Mouse (Mus musculus): ENCODE results near the gene Tspan4.

The Tspan4 gene

GRCm38 (mm10) chr7:141475011-141475804, at the start of gene Tspan4, which contains the start of gene Polr2l:
TSS of gene Tspan4 (plus strand) at chr7:141475240.
TSS of gene Polr2l (minus strand) at chr7:141475132.
- peak; percentile 41; the same call in 1 of the 2 replicates for ATAC-seq (ENCODE audit: insufficient number of reproducible peaks, low FRiP score, low TSS enrichment)

DNA sequence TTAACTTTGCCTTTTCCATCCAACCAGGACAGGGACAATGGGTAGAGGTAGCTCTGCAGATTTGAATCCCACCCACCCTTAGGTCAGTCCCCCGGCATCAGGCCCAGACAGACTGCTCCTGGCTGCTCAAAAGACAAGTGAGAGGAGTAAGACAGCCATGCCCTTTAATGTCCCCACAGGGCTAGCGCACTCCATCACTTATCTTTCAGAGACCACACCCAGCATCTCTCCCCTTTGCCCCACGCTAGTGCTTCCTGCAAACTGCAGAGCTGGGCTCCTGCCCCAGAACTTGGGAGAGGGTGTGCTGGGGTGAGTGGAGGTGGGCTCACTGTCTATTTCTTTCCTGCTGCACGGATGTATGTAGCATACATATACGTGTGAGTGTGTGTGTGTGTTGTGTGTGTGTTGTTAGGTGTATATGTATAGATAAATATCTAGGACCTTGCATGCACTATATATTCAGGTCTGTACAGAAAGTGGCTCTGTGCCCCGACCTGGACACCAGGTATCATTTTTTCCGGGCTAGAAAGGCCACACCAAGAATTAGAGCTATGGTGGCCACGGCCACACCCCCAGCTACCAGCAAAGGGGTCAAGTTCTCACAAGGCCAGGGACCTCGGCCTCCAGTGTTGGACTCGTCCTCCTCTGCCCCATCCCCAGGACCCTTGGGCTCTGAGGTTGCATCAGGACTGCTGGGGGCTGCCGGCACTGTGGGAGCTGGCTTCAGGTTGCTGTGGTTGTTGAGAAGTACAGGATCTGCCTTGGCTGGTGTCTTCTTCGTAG, 47.9 kb upstream of the Tspan4 start:
- ATAC-seq (ENCODE audit: insufficient number of reproducible peaks, low FRiP score, low TSS enrichment), result no peak

GRCm38 (mm10) chr7:141428701-141429100, 46.3 kb upstream of the Tspan4 start:
- no peak for ATAC-seq (ENCODE audit: insufficient number of reproducible peaks, low FRiP score, low TSS enrichment)

GRCm38 (mm10) chr7:141429310-141429709, 45.7 kb upstream of the Tspan4 start, which contains the start of gene Cend1:
TSS of gene Cend1 (minus strand) at chr7:141429491.
- peak; percentile 66 for ATAC-seq (ENCODE audit: insufficient number of reproducible peaks, low FRiP score, low TSS enrichment)

DNA sequence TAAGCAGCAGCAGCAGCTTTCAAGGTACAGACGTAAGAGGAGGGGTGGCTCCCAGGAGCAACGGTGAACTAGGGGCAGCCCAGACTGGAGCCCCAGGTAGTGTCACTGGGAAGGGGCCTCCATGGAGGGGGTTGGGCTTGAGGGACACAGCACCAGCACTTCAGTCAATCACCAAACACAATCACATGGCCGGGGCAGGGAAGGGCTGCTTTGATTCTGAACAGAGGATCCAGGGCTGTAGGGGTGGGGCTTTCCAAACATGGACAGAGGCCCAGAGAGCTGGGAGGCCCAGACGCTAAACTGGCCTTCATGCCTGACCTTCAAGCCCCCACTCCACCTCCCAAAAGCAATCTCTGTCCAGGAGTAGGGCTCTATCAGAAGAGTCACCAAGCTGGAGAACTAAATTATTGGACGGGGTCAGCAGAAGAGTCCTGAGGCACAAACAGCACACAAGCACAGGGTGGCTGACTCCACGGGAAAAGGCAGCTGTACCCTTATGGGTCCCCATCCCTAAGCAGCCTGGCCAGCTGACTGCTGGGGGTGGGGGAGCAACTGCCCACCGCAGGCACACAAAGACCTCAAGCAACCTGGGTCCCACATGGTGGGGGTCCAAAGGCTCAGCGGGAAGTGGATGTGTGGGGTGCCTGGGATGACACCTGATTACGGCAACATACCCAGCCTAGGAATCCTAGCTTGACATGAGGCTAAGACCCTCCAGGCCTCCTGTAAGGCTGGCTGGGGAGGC, 45.0 kb upstream of the Tspan4 start:
- no peak for ATAC-seq (ENCODE audit: insufficient number of reproducible peaks, low FRiP score, low TSS enrichment)

DNA sequence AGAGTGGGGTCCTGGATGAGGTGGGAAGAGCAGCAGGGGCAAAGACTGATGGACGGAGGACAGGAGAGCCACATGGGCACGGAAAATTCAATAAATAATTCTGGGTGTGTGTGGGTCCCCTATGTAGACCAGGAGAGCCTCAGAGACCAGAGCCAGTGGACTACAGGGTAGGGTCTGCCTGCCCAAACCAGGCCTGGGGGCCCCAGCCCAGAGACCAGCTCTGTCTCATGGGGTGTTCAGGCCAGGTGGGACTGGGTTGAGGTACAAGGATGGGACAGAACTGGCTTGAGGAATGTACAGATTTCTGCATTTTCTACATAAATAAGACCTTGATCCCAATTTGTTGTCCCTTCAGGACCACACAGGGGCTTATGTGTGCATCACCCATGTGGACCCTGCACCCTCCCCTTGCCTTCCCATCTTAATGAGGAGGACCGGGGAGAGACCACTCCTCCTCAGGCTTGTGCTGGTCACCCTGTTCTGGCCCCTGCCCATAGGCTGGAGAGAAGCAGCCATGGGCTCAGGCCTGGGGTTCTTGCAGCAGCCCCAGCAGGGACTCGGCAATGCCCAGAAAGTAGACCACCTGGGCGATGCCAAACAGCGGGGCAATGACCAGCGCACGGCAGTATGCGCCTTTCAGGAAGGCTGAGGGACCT, 44.3 kb upstream of the Tspan4 start:
- ATAC-seq (ENCODE audit: insufficient number of reproducible peaks, low FRiP score, low TSS enrichment), result no peak

DNA sequence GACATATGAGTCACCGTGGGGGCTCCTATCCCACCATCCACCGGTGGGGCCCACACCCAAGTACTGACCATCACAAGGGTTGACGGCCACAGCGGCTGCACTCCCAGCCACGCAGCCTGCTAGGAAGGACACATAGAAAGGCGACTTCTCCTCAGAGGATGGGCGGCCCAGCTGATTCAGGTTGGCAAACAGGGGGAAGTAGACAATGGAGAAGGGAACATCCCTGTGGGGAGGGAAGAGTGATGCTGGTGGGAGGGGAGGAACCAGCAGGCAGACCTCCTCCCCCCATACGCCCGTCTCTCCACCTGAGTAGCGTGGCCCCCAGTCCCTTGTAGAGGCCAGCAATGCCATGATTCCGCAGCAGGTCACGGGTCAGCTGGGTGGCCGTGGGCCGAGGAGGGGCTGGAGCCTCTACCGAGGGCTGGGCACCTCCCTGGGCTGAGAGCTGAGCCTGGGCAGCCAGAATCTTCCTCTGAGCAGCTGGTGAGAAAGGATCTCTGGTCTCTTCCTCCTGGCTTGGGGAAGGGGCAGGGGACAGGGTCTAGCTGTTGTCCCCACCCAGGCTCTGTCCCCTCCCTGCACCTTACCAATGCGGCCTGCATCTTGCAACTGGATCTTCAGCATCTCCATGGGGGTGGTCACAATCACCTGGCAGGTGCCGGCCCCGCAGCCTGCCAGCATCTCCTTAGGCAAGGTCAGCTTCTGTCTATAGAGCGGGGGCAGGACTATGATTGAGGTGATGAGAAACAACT, 43.4 kb upstream of the Tspan4 start:
- no peak for ATAC-seq (ENCODE audit: insufficient number of reproducible peaks, low FRiP score, low TSS enrichment)

- ATAC-seq (ENCODE audit: insufficient number of reproducible peaks, low FRiP score, low TSS enrichment), result no peak
Observed at GRCm38 (mm10) chr7:141432186-141432611, 42.8 kb upstream of the Tspan4 start.

DNA sequence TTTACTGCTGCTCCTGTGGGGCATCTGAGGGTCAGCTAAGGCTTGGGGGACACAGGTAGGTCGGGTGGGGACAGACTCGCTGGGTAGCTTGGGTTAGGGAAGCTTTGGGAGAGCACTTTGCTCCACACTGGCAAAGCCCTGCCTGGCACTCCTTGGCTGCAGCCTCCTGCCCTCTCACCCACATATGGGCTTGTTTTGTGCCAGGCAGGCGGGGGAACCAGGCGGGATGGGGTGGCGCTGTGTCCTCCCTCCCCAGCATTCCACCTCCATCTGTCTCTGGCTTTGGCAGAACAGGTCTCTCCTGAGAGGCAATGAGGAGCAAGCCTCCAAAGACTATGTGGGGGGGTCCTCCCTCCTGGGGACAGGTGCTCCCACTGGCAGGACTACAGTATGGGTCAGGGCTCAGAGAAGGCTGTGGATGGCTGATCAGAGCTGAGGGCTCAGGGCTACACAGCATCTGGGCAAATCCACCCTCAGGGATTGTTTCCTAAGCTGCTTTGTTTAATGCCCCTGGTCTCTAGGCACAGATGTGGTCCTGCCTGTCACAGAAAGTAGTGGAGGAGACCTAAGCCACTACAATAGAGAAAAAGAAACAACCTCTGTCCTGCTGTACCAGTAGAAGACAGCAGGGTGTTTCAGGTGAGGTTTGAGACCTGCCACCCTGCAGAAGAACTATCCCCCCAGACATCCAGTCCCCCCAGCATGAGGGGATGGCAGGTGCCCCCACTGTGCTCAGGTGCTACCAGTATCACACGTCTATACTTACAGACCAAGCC, 42.1 kb upstream of the Tspan4 start:
- peak; percentile 29; the same call in 1 of the 2 replicates for ATAC-seq (ENCODE audit: insufficient number of reproducible peaks, low FRiP score, low TSS enrichment)

DNA sequence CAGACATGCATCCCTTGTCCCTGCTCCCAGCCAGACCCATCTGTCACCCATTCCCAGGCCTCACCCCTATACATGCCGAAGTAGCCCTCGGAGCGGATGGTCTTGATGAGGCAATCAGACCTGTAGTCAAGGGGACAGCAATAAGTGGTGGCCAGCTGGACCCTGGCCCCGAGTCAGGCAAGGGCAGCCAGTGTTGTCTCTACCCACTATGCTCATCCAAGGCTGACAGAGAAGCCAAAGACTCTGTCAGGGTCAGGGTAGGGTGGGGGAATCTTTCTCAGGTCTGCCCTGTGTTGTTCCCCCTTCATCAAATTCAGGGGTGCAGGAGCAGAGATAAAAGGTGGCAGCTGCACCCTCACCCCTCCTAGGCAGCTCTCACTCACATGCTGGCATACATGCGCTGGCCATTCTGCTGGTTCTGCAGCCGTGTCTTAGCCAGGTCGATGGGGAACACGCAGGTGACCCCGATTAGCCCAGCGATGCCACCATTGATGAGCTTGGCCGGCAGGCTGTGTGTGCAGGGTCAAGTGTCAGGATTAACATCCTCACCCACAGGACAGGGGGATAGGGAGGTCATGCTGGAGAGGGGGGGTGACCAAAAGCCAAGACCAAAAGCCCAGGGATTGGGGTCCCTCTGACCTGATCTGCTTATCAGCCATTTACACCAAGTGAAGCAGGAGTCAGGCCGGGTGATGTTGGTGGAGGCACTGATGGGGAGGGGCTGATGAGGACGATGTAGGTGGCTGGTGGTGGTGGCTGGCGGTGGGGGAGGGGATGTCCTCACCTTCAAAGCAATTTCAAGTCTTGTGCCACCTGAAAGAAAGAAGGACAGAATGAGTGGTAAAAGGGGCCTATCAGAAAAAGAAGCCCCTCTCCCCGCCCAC, 41.3 kb upstream of the Tspan4 start:
- ATAC-seq (ENCODE audit: insufficient number of reproducible peaks, low FRiP score, low TSS enrichment), result no peak

GRCm38 (mm10) chr7:141434464-141434863, 40.6 kb upstream of the Tspan4 start:
- ATAC-seq (ENCODE audit: insufficient number of reproducible peaks, low FRiP score, low TSS enrichment), result no peak

DNA sequence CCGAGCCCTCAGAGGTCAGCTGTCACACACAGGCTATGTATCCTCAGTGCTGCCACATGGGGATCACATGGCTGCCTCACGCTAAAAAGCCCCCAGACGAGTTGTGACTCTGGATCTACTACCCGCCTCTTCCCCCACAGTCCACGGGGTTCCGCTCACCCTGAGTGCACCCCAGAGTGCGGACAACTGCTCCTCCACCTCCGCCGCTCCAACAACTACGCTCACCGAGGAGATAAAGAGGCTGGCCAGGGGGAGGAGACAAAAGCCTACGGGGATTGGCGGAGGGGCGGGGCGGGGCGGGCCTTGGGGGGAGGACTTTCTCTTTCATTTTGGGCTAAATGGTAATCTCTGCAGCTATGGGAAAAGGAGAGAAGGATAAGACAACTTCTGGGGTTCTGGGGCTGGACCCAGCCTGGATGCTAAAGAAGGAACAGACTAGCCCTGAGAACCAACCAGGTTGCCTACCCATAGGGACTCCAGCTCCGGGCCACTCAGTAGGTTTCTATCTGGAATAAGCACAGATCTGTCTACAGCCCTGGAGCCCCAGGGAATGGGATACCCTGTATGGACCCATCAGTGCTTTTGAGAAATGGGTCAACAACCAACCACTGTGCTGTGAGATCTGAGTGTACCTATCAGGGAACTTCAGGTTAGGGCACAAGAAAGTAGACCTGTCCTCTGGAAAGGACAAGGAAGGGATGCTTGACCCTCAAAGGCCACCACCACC, 39.7 kb upstream of the Tspan4 start:
- ATAC-seq (ENCODE audit: insufficient number of reproducible peaks, low FRiP score, low TSS enrichment), result no peak

DNA sequence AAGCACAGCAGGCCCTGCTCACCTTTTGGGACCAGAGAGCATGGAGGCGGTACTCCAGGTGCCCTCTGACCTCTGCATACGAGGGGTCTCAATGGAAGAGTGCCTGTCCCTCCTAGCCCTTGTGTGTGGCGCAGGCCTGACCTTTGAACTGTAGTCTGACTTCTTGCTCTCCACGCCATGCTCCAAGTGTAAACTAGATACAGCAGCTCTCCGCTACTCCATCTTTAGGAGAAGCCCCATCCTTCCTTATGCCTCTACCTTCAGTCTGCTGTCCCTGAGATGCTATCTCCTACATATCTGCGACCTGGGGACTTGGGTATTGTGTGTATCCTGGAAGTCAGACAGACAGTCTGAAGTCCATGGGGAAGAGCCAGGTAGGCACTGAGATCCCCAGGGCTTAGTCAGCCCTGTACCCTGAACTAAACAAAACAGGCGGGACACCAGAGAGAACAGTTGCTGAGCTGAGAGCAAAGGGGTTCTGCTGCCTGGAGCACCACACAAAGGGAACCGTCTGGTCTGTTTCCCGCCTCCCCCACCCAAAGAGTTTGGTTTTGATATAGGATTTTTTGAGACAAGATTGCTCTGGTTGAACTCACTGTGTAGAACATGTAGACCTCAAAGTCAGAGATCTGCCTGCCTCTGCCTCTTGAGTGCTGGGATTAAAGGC, 39.1 kb upstream of the Tspan4 start:
- no peak for ATAC-seq (ENCODE audit: insufficient number of reproducible peaks, low FRiP score, low TSS enrichment)

DNA sequence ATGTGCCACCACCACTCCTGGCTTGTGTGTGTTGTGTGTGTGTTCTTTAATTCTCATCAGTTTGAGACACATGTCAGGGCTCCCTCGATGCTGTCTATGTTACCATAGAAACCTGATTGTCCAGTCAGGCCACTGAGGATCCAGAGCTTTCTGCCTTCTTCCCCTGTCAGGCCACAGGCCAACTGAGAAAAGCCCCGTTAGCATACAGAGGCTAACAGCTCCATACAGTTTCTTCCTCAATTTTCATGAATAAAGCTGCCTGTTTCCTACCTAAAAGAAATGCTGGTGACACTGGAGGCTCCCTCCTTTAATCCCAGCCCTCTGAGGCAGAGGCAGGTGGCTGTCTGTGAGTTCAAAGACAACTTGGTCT, 38.5 kb upstream of the Tspan4 start:
- ATAC-seq (ENCODE audit: insufficient number of reproducible peaks, low FRiP score, low TSS enrichment), result no peak

DNA sequence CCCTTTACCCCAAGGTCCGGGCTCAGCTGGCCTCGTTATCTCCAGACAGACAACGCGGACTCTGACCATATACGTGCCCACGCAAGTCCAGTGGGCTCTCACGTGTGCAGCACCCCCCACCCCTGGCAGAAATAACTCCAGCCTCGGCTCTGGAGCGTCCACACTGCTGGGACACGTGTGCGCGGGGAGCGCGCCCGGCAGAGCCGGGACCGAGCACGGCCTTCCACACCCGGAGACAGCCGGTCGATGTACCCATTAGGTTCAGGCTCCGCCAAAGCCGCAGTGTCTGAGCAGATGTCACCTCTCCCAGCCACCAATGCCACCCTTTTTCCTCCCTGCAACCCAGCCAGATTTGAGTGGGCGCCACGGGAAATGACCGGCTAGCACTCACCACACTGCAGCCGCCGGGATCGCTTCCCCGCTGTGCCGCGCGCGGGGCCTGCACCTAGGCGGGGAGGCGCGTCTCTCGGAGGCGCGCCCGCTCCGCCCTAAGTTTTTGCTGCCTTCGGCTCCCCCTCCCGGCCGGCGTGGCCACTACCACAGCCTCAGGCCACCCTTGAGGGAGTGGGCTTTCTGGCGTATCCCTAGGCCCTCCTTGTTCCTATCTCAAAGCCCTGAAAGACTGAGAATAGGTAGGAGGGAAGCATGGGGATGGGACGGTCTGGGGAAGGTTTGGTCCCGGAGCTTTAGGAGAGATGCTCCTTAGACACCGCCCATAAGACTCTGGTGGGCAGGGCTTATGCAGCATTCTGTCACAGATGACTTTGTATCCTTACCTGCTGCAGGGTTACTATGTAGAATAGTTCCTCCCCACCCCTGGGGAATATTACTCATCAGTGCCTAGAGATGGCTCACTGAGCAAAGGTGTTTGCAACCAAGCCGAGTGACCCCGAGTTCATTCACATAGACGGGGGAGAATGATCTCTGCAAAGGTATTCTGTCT, 37.6 kb upstream of the Tspan4 start, which contains the start of gene Slc25a22:
TSS of gene Slc25a22 (minus strand) at position 715 of the 943 bp plus-strand sequence.
- ATAC-seq (ENCODE audit: insufficient number of reproducible peaks, low FRiP score, low TSS enrichment), result peak; percentile 18; the same call in 1 of the 2 replicates
